Mouse (Mus musculus): ENCODE data around the gene Cfap43.

The Cfap43 gene

GRCm38 (mm10) chr19:47915251-47915650, 3.8 kb downstream of the Cfap43 start:
- DNase-seq (ENCODE audit: low read depth, low spot score): no peak

- DNase-seq (ENCODE audit: low read depth, low spot score): no peak
These were observed 4.9 kb downstream of the Cfap43 start for GRCm38 (mm10) chr19:47914191-47914590.

- DNase-seq (ENCODE audit: low read depth, low spot score): no peak
These were observed 5.7 kb downstream of the Cfap43 start for GRCm38 (mm10) chr19:47913344-47913743.

- DNase-seq (ENCODE audit: low read depth, low spot score): no peak
These were observed 8.3 kb downstream of the Cfap43 start for GRCm38 (mm10) chr19:47910751-47911150.

- DNase-seq (ENCODE audit: low read depth, low spot score): no peak
These were observed 8.9 kb downstream of the Cfap43 start for GRCm38 (mm10) chr19:47910117-47910618.

GRCm38 (mm10) chr19:47909387-47910116, 9.5 kb downstream of the Cfap43 start:
- DNase-seq (ENCODE audit: low read depth, low spot score): no peak

GRCm38 (mm10) chr19:47908961-47909371, 10.1 kb downstream of the Cfap43 start:
- no peak for DNase-seq (ENCODE audit: low read depth, low spot score)

GRCm38 (mm10) chr19:47907596-47907995, 11.5 kb downstream of the Cfap43 start:
- no peak for DNase-seq (ENCODE audit: low read depth, low spot score)

- no peak for DNase-seq (ENCODE audit: low read depth, low spot score)
These were observed 13.5 kb downstream of the Cfap43 start for GRCm38 (mm10) chr19:47905603-47906002.

GRCm38 (mm10) chr19:47905081-47905480, 14.0 kb downstream of the Cfap43 start:
- DNase-seq (ENCODE audit: low read depth, low spot score): no peak

- DNase-seq (ENCODE audit: low read depth, low spot score): no peak
These were observed 15.4 kb downstream of the Cfap43 start for GRCm38 (mm10) chr19:47903679-47904078.

- DNase-seq (ENCODE audit: low read depth, low spot score): no peak
These were observed 16.5 kb downstream of the Cfap43 start for GRCm38 (mm10) chr19:47902316-47903201.

- no peak for DNase-seq (ENCODE audit: low read depth, low spot score)
These were observed 18.5 kb downstream of the Cfap43 start for GRCm38 (mm10) chr19:47900558-47900957.

GRCm38 (mm10) chr19:47900012-47900411, 19.1 kb downstream of the Cfap43 start:
- peak; percentile 28 for DNase-seq (ENCODE audit: low read depth, low spot score)

GRCm38 (mm10) chr19:47898472-47899079, 20.5 kb downstream of the Cfap43 start:
- DNase-seq (ENCODE audit: low read depth, low spot score): no peak

GRCm38 (mm10) chr19:47893092-47893491, 26.0 kb downstream of the Cfap43 start:
- no peak for DNase-seq (ENCODE audit: low read depth, low spot score)

- no peak for DNase-seq (ENCODE audit: low read depth, low spot score)
These were observed 27.4 kb downstream of the Cfap43 start for GRCm38 (mm10) chr19:47891562-47892312.

- DNase-seq (ENCODE audit: low read depth, low spot score): no peak
These were observed 28.5 kb downstream of the Cfap43 start for GRCm38 (mm10) chr19:47890489-47891130.

GRCm38 (mm10) chr19:47888037-47888436, 31.1 kb downstream of the Cfap43 start:
- DNase-seq (ENCODE audit: low read depth, low spot score): no peak

GRCm38 (mm10) chr19:47887417-47887816, 31.7 kb downstream of the Cfap43 start:
- DNase-seq (ENCODE audit: low read depth, low spot score): no peak

- DNase-seq (ENCODE audit: low read depth, low spot score): no peak
These were observed 32.5 kb downstream of the Cfap43 start for GRCm38 (mm10) chr19:47886617-47887016.
